Mouse (Mus musculus): ENCODE measurements at regions not wholly inside any gene's neighbourhood (a gene's known extent, or its start where the extent isn't known, plus 50 kb on each side); places are given as distances from the start of the nearest gene placed in this dataset.

DNA sequence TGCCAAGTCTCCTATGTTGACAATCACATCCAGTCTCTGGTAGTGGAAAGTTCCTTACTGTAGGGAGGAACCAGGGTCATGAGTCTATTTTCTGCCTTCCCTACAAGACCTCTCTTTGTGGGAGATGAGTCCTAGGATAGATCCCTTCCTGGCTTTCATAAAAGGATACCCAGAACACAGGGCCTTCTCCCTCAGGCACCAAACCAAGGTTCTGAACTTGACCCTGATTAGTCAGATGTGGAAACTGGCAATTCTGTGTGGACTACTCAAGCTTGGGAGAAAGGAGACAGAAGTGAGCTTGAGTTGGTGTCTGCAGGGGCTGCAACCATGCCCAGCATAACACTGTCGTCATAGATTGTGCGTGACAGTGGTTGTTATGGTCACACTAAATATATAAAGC, 293.6 kb upstream of the Hs6st1 start:
- no peak for TF ChIP-seq CHD2 (IDR thresholded peaks at IDR 0.05; ENCODE audit: low read depth, low read length)
- no peak for TF ChIP-seq ZC3H11A (IDR thresholded peaks at IDR 0.05; ENCODE audit: borderline replicate concordance, low read depth, low read length)
- TF ChIP-seq MAFK (IDR thresholded peaks at IDR 0.05; ENCODE audit: insufficient read depth, low read depth, low read length): no peak
